Mouse (Mus musculus) left cerebral cortex, adult 11 months (tissue): ENCODE measurements around the gene Ilvbl.
"Not testable (repeated sequence)": the region's sequence is repeated elsewhere in the genome, so short reads cannot be mapped to it uniquely, and the experiment has no call there.

Experiments
- DNase-seq: peaks from one replicate; pipeline ENCODE4 v3.0.0; 2022; ENCODE audit warnings: low spot score

Gene Ilvbl

DNA sequence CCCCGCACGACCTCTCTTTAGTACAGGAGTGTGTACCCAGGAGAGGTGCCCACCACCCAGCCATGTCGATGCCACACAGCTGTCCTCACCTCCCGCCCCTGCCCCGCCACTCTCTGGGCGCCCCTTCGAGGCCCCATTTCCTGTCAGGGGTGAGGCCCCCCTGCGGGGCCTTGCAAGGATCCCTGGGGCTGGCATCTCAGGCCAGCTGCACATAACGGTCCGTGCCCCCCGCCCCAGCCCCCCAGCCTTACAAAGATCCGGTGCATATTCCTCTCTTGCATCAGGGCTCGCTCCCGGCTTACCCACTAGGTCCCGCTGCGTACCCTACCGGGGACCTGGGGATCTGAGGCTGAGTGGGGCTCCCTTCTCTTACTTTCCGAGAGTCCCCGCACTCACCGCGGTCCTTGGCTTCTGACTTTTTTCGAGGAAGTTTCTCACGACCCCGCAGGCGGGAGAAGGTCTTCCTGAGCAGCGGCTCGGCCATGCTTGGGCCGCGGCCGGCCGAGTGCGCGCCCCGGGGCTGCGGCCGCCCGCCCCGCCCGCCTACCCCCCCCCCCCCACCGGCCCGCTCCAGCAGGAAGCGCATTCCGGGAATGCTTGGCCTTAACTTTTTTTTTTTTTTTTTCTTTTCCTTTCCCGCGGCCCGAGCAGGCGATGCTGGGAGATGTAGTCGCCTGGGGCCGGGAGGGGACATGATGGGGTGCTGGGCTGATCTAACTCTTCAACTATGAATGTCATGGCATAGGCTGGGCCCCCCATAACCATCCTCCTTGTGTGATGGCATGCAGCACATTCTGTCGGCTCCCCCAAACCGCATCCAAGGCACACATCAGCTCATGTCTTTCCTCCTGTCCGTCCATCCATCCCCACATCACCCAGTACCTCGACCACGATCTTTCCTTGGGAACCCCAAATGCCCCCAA lies 17.5 kb downstream of the Ilvbl start, which contains the start of gene Syde1:
Gene Syde1 (minus strand): TSS at position 559 of the 923 bp plus-strand sequence.
- DNase-seq = no peak

DNA sequence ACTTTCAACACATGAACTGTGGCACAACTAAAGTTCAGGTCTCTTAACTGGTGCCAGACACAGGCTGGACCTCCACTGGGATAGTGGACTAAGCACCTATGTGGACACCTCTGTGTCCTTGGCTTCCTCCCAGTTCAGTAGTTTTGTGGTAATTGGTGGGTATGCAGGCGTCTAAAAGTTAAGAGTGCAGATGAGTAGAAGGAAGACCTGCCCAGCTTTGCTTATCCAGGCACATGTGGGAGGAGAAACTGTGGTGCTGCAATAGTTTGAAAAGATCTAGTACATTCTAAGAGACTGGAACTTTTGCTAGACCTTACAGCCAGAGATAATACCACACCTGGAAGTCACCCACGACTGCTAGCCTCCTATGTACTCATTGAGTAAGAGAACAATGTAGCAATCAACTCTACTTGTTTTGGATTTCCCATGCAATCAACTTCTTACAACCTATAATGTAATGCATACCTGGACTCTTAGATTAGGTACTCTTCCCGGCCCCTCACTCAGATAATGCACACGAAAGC lies 18.8 kb downstream of the Ilvbl start:
- DNase-seq = no peak

DNA sequence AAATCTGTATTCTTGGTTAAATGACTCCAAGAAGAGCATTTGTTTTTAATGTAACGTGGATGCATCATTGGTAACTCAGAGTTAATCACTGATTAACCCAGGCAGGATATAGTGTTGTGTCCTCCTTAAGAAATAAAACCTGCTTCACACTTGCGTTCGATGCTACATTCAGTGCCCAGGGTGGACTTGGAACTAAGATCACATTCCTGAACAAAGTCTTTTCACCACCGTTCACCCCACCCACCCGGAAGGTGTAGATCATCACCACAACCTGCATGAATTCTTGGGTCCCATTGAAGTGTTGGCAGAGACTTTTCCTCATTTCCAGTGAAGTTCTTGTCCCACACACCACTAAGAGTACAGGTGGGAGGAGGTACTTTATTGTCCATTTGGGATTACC lies 19.6 kb downstream of the Ilvbl start:
- no peak for DNase-seq

DNA sequence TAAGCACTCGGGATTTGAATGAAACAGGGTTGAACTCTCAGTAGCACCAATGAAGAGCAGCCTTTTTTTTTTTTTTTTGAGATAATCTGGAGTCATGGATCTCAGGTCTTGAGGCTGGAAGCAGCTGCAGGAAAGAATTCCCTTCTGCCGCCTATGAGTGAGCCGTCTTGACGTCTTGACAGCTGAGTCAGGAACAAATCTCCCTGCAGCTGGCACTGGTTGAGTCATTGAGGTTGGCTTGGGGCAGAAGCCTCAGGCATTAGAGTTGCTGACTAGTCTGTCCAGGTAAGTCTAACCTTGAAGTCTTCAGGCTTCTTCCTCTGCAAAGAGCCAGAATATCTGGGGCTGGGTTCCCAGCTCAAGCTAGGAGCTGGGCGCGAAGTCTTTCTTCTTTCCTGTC lies 20.0 kb downstream of the Ilvbl start:
- no peak for DNase-seq

DNA sequence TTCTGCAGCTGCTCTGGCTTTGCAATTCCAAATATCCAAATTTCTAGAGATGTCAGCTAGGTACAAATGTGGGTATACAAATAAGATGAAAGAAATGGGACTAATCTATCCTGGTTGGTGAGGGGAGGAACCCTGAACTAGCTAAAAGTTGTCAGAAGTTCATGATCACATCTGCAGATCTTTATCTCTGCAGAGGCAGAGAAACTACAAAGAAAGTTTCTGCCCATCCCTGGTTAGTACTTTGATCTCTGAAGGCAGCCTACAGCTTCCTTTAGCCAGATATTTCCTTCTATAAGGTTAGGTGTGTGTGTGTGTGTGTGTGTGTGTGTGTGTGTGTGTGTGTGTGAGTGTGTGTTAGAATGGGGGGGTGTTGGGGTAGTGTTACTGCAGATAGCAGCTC lies 20.4 kb downstream of the Ilvbl start:
- no peak for DNase-seq

DNA sequence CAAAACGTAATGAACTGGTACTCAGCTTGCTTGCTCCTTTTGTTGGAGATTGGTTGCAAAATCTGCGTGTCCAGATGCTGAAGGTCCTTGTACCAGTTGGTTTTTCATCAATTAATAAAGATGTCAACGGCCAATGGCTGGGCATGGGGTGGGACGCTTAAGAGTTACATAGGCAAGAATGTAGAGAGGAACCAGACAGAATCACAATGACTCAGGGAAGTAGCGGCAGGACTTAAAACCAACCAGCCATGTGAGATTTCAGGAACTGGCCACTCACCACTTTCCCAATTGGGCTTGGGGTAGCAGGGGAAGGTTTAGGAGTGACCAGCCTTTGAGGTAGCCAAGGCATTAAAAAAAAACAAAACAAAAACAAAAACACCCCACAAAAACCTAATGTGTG lies 25.7 kb downstream of the Ilvbl start:
- DNase-seq = no peak

DNA sequence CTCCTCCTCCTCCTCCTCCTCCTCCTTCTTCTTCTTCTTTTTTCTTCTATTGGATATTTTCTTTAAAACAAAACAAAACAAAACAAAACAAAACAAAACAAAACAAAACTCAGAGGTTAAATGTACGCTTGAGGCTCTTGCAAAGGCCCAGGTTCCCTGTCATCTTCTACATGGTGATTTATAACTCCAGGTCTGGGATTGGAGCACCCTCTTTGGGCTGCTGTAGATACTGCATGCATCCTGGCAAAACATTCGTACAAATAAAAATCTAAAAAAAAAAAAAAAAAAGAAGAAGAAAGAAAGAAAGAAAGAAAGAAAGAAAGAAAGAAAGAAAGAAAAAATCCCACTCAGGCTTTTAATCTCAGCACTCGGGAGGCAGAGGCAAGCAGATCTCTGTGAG lies 30.9 kb downstream of the Ilvbl start:
- DNase-seq = peak; percentile 23

DNA sequence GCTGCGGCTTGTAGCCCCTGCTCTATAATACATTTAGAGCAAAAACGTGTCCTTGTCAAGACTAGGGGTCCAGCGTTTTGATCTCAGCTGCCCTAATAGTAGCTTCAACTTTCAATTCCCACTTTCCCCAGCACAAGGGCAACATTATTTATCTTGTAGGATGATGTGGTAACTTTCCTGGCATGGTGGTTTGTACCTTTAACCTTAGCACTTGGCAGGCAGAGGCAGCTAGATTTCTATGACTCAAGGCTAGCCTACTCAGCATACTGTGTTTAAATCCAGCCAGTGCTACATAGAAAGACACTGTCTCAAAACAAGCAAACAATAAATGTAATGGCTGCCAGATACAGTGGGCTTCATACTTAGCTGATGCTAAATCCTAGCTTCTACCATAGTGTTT lies 33.5 kb downstream of the Ilvbl start:
- no peak for DNase-seq

DNA sequence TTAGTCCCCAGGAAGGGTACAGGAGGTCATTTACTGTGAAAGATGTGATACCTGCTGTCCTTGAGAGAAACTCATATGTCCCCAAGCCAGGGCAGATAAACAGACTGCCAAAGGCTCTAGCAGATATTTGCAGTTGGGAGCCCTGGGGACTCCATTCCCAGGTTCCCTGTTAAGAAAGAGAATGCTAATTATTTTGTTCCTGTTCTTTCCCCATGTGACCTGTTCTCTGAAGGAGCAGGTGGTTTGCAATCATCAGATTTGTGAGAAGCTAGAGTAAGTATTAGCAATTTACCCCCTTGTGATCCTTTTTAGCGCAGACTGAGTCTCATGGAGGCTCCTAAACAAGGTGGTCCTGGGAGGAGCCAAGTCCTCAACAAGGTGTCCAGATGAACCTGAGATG lies 43.8 kb downstream of the Ilvbl start, which contains the start of gene Olfr1357:
Gene Olfr1357 (minus strand): TSS at position 101 of the 400 bp plus-strand sequence.
- DNase-seq = no peak

DNA sequence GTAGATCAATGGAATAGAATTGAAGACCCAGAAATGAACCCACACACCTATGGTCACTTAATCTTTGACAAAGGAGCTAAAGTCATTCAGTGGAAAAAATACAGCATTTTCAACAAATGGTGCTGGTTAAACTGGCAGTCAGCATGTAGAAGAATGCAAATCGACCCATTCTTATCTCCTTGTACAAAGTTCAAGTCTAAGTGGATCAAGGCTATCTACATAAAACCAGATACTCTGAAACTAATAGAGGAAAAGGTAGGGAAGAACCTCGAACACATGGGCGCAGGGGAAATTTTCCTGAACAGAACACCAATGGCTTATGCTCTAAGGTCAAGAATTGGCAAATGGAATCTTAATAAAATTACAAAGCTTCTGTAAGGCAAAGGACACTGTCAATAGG lies 49.0 kb downstream of the Ilvbl start:
- not testable (repeated sequence) for DNase-seq

DNA sequence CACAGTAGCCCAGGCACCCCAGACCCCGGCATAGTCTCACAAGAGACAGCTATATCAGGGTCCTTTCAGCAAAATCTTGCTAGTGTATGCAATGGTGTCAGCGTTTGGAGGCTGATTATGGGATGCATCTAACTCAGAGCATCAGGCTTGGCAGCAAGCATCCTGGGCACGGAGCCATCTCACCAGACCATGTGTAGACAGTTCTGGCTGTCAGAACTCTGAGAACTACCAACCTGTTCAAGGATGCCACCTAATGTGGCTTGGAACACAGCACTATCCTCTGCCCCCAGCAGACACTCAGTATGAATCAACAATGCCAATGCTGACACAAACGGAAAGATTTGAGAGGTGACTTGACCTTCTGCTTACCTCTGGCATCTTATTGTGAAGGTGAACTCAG lies 56.0 kb downstream of the Ilvbl start:
- no peak for DNase-seq

DNA sequence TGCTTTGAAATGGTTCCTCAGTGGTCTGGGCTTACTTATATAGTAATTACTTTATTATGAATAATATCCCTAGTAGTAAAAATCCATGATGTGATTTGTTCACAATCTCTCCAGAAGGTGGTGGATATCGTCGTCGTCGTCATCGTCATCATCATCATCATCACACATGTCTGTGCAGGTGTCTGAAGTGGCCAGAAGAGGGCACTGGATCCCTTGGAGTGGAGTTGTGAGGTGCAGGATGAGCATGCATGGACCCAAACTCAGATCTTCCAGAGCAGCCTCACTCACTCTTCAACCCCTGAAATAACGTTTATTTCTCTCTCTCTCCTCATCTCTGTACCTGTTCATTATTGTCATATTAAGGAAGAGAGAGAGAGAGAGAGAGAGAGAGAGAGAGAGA lies 58.2 kb downstream of the Ilvbl start:
- peak; percentile 12 for DNase-seq
